Mouse (Mus musculus) bone marrow macrophage, adult 2 months (primary cell): ENCODE measurements around the gene Ankrd2.

Experiments
- CTCF ChIP-seq: IDR thresholded peaks from 2 replicates; pipeline ENCODE4 v1.5.1; 2012; ENCODE audit warnings: low read depth, mild to moderate bottlenecking, low read length, moderate library complexity
- POLR2A ChIP-seq: IDR thresholded peaks from 2 replicates; pipeline ENCODE4 v1.6.1; 2012; ENCODE audit warnings: mild to moderate bottlenecking, low read depth, low read length, borderline replicate concordance

- TF ChIP-seq CTCF (no peak), POLR2A (no peak)
Measured at GRCm38 (mm10) chr19:42014231-42014825, 21.5 kb upstream of the Ankrd2 start.
